Mouse (Mus musculus) retina, postnatal 7 days (tissue): ENCODE measurements around the gene Adar.
"Not testable (repeated sequence)": the region's sequence is repeated elsewhere in the genome, so short reads cannot be mapped to it uniquely, and the experiment has no call there.

Source experiments
- DNase-seq: peaks from one replicate; pipeline ENCODE4 v3.0.0-alpha.2; 2012; ENCODE audit warnings: low read depth, low spot score

The Adar gene

DNA sequence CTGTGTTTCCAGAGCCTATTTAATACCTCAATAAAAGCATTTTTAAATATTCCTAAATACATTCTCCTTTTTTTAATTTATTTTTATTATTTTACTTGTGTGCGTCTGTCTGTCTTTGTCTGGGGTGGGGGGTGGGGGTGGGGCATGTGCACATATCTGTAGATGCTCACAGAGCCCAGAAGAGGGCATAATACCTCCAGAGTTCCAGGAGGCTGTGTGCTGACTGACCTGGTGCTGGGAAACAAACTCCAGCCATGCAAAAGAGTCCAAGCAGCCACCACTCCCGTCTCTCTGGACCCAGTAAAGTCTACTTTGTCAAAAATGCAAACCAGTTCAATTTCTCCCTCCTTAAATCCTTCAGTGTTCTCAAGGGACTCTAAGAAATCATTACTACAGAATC lies 79.8 kb downstream of the Adar start:
- DNase-seq = no peak

DNA sequence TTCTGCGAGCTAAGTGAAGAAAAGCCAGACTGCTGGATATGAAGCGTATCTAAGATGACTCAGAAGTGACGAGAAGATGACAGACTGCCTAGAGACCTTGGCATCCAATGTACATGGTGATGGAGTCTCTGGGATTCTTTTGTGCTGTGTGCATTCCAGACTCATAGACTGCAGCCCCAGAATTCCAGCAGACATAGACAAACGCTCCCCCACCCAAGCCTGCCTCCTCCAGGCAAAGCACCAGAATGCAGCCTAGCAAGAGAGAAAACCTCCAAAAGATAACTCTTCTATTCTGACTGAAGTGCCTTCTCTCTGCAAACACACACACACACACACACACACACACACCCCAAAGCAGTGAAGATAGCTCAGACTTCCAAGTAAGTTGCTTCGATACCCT lies 80.9 kb downstream of the Adar start:
- DNase-seq = no peak

DNA sequence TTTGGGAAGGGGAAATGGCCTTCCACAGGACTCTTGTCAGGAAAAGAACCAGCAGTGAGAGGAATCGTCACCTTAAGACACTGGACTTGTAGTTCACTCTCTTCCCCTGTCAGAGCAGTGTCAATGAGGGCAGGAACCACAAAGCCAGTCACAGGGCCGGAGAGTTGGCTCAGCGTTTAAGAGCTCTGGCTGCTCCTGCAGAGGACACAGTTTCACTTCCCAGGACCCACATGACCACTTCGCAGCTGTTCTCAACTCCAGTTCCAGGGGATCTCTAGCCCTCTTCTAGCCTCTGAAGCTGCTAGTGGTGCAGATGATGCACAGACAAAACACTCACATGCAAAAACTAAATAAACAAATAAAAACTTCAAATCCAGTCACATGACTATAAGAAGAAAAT lies 81.5 kb downstream of the Adar start:
- no peak for DNase-seq

DNA sequence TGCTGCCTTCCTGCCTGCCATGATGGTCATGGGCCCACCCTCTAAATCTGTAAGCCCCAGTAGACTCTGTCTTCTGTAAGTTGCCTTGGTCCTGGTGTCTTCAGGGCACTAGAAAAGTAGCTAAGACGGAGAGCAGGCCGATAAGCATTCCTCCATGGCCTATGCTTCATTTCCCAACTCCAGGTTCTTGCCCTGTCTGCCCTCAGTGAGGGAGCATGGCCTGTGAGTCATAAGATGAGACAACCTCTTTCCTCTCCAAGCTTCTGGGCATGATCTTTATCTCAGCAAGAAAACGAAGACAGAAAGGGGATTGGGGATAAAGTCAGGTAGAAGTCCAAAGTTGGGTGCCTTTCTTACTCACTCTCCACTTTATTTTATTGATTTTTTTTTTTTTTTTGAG lies 83.7 kb downstream of the Adar start:
- DNase-seq = no peak

- DNase-seq = no peak
Observed at GRCm38 (mm10) chr3:89799476-89799875, 84.7 kb downstream of the Adar start.

GRCm38 (mm10) chr3:89800078-89800477 lies 85.3 kb downstream of the Adar start:
- DNase-seq = not testable (repeated sequence)

DNA sequence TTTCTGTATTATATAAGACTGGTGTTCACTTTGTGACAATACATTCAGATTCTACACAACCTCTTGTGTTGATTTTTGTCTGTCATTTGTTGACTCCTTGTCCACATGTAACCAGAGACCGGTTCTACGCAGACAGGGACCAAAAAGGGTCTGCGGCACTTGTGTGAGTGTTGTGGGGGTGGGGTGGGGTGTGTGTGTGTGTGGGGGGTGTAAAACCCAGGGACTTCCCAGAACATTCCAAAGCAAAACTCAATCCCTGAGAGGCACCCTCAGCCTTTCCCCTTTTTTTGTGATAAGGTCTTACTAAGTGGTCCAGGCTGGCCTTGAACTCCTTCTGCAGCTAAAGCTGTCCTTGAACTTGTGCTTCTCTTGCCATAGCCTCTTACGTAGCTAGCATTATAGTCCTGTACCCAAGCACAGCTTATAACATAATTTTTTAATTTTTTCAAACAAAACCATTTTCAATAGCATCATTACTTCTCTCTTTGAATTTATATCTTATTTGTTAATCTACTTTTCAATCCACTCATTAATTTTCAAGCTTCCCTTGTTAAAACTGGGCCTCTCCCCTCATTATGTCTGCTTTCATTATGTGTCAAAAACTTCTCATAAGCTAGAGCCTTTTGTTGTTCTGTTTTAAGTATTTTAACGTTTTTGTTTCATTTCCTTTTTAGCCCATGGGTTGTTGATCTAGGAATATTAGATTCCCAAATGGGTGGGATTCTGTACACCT lies 86.1 kb downstream of the Adar start:
- no peak for DNase-seq

- no peak for DNase-seq
Observed at GRCm38 (mm10) chr3:89801507-89801847, 86.7 kb downstream of the Adar start.

- no peak for DNase-seq
Observed at GRCm38 (mm10) chr3:89802876-89803275, 88.1 kb downstream of the Adar start.
